ENCODE assay signal across 8 mouse cellular contexts in genomic region chrX:64275501-64276289, GRCm38 (mm10). TPM values are rescaled to one million over a fixed set of nuclear protein-coding genes. Genes with fewer than 3 reads are reported as not detected.
A peak's percentile ranks its signal among the peaks of the same experiment; 100 is the strongest.
DNase-seq lines count a peak whose midpoint lies in the region; ATAC-seq lines count a peak whose summit lies in the region.
"Had no signal": no experiment of that assay in that cellular context is flagged by ENCODE, and none has a peak within 500 bp of the region (broad histone marks: within the 10 kb centered on the region; RNA-seq: fewer than 3 reads in every experiment).

No protein-coding gene starts in this region.

- no peaks in the 10 kb centered on the region for H3K4me1 ChIP-seq in brown adipose tissue, adult 24 weeks (ENCODE audit: control insufficient read depth, insufficient read depth, insufficient read length, low read length)
- no peaks in the 10 kb centered on the region for H3K4me1 ChIP-seq in forebrain, embryonic 12.5 days
- H3K4me1 ChIP-seq in neural tube, embryonic 14.5 days (ENCODE audit: control insufficient read depth, insufficient read depth, low read length) = no peaks in the 10 kb centered on the region
- H3K4me1 ChIP-seq: megakaryocyte, embryonic 14.5 days had no signal

- no peaks in the 10 kb centered on the region for H3K36me3 ChIP-seq in forebrain, embryonic 12.5 days (replicated peaks)
- no peaks in the 10 kb centered on the region for H3K36me3 ChIP-seq in neural tube, embryonic 14.5 days (ENCODE audit: control insufficient read depth, insufficient read depth, low read length)

- no peaks in the 10 kb centered on the region for H3K27me3 ChIP-seq in forebrain, embryonic 12.5 days
- no peaks in the 10 kb centered on the region for H3K27me3 ChIP-seq in neural tube, embryonic 14.5 days (ENCODE audit: control insufficient read depth, insufficient read depth, low read length)

- H3K9ac ChIP-seq in forebrain, embryonic 12.5 days = peak overlapping the region; percentile 51
- peak overlapping the region; percentile 57 for H3K9ac ChIP-seq in neural tube, embryonic 14.5 days (replicated peaks; ENCODE audit: low read depth, low read length)

- WGBS in forebrain, embryonic 12.5 days = 24% methylated on average over 33 of the region's 41 CpGs
- WGBS in neural tube, embryonic 14.5 days = 12% methylated on average over 33 of the region's 41 CpGs

- H3K9me3 ChIP-seq in forebrain, embryonic 12.5 days = no peaks in the 10 kb centered on the region
- no peaks in the 10 kb centered on the region for H3K9me3 ChIP-seq in neural tube, embryonic 14.5 days (ENCODE audit: control insufficient read depth, low read length)

- peak; percentile 64 for ATAC-seq in forebrain, embryonic 12.5 days (ENCODE audit: low FRiP score)
- peak; percentile 67 for ATAC-seq in neural tube, embryonic 14.5 days (ENCODE audit: low read depth)
- ATAC-seq in erythroblast, adult 5-6 weeks (replicated peaks; ENCODE audit: low FRiP score, poor library complexity, severe bottlenecking) = no peak

- H3K27ac ChIP-seq in brown adipose tissue, adult 24 weeks (replicated peaks; ENCODE audit: low read depth, low read length) = no peak overlapping the region
- no peak overlapping the region for H3K27ac ChIP-seq in forebrain, embryonic 12.5 days
- H3K27ac ChIP-seq in neural tube, embryonic 14.5 days (ENCODE audit: low read depth, low read length) = peak overlapping the region; percentile 66; the same call in 1 of the 2 replicates

- peak overlapping the region; percentile 18 for H3K4me3 ChIP-seq in brown adipose tissue, adult 24 weeks (ENCODE audit: insufficient read depth, low read depth, low read length)
- peak overlapping the region; percentile 50 for H3K4me3 ChIP-seq in forebrain, embryonic 12.5 days (replicated peaks)
- H3K4me3 ChIP-seq in neural tube, embryonic 14.5 days (ENCODE audit: low read depth, low read length) = peak overlapping the region; percentile 51
- H3K4me3 ChIP-seq: megakaryocyte, embryonic 14.5 days had no signal

- peak; percentile 2 for DNase-seq in ES-CJ7 (ENCODE audit: low read depth, low spot score)
- peak; percentile 15 to 37 for DNase-seq in layer of hippocampus, postnatal 10 days (ENCODE audit: low spot score in 2 of 2)
- DNase-seq in gastrocnemius, postnatal 4 days (ENCODE audit: low spot score in 2 of 2) = no peak

- peak overlapping the region; percentile 59 for H3K4me2 ChIP-seq in forebrain, embryonic 12.5 days
- peak overlapping the region; percentile 48 for H3K4me2 ChIP-seq in neural tube, embryonic 14.5 days (ENCODE audit: low read depth, low read length)

RNA-seq across cellular contexts. Expression of gene Slitrk4, which starts 1.1 kb away (rescaled TPM):
- polyA plus RNA-seq in brown adipose tissue, adult 24 weeks (2012; ENCODE audit: insufficient read depth, insufficient read length, missing spikeins) = 0.63 TPM in 1 of 2 replicates, not detected in the other
- 4.3 and 5.9 TPM in 2 replicates for polyA plus RNA-seq in forebrain, embryonic 12.5 days (2016; fragmentation: Nextera tagmentation; extraction: Ambion mirVana)
- total RNA-seq in layer of hippocampus, postnatal 10 days (2021) = 10 to 100 TPM; 31.2 to 32.4 TPM
- polyA plus RNA-seq in neural tube, embryonic 14.5 days (2014; fragmentation: Nextera tagmentation; extraction: Ambion mirVana) = 27.3 and 30.1 TPM in 2 replicates
- total RNA-seq in erythroblast, adult 5-6 weeks (2015; ENCODE audit: low replicate concordance) = not detected in 2 replicates
- not detected in 2 replicates for total RNA-seq in erythroblast, adult 5-6 weeks (2017; ENCODE audit: low replicate concordance)
- total RNA-seq in gastrocnemius, postnatal 4 days (2021) = 1 to 10 TPM; 5.8 to 7.8 TPM

Comparison
In these comparisons a context has a peak if more than half of its experiments do, and no peak if none do; other contexts are left out.
1. DNase-seq: peak in ES-CJ7 (single experiment) and layer of hippocampus, postnatal 10 days (2 of 2); none in gastrocnemius, postnatal 4 days (0 of 2).
2. RNA of gene Slitrk4, which starts 1.1 kb away (total RNA-seq): 31.2 to 32.4 TPM in layer of hippocampus, postnatal 10 days and 5.8 to 7.8 TPM in gastrocnemius, postnatal 4 days; not detected in erythroblast, adult 5-6 weeks; every median in the first group is over 4 times any median in the second.
3. Peak in every context shown above with its lines, with median percentiles within 50 percentile points of each other: H3K4me3 ChIP-seq.